Mouse (Mus musculus): ENCODE results near the gene Klf13. TPM values are rescaled to one million over a fixed set of nuclear protein-coding genes. Genes with fewer than 3 reads are reported as not detected.

The Klf13 gene
- polyA plus RNA-seq, 1 experiment: 59.6 TPM

DNA sequence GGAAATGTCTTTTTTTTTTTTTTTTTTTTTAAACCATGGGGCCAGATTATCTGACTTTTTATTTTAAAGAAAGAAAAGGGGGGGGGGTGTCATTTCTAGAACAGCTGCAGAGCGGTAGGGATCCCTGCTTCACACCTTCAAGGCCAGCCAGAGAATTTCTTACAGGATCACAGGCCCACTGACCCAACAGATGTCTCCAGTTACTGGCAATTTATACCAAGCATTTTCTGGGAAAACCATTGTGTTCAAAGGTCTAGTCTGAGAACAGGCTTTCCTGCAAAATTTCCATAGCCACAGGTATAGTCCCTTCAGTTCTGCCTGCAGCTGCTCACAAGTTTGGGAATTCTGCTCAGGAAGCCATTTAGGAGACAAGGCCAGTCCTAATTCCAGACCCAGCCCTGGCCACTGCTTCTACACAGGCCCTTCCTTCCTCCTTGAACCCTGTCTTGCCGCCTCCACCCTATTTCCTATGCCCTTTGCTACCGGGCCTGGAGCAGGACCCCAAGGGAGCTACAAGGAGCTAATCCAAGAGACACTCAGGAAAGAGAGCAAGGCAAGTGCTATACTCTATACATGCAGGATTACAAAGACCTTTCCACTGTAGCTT lies 36.0 kb downstream of the Klf13 start:
- H3K4me1 ChIP-seq (ENCODE audit: control insufficient read depth, insufficient read depth, low read length): peaks cover 28% of the 10 kb centered on the region
- TF ChIP-seq POLR2A (IDR thresholded peaks at IDR 0.05; ENCODE audit: extremely low read depth, insufficient read depth, low read length): no peak
- TF ChIP-seq CTCF (IDR thresholded peaks at IDR 0.05; ENCODE audit: extremely low read depth, insufficient read depth, low read length): no peak
- no peak overlapping the region for H3K4me3 ChIP-seq (ENCODE audit: insufficient read depth, low read length)
- H3K27ac ChIP-seq (ENCODE audit: insufficient read depth, low read length): peak overlapping the region; percentile 51; the same call in 1 of the 2 replicates

- H3K4me3 ChIP-seq (ENCODE audit: insufficient read depth, low read length): no peak overlapping the region
- no peak for TF ChIP-seq CTCF (IDR thresholded peaks at IDR 0.05; ENCODE audit: extremely low read depth, insufficient read depth, low read length)
- TF ChIP-seq POLR2A (IDR thresholded peaks at IDR 0.05; ENCODE audit: extremely low read depth, insufficient read depth, low read length): no peak
- peaks cover 33% of the 10 kb centered on the region for H3K4me1 ChIP-seq (ENCODE audit: control insufficient read depth, insufficient read depth, low read length)
- H3K27ac ChIP-seq (ENCODE audit: insufficient read depth, low read length): peak overlapping the region; percentile 8
Measured at GRCm38 (mm10) chr7:63901942-63902341, 36.8 kb downstream of the Klf13 start.

GRCm38 (mm10) chr7:63901346-63901745 lies 37.4 kb downstream of the Klf13 start:
- H3K4me1 ChIP-seq (ENCODE audit: control insufficient read depth, insufficient read depth, low read length): peaks cover 33% of the 10 kb centered on the region
- H3K4me3 ChIP-seq (ENCODE audit: insufficient read depth, low read length): no peak overlapping the region
- no peak for TF ChIP-seq POLR2A (IDR thresholded peaks at IDR 0.05; ENCODE audit: extremely low read depth, insufficient read depth, low read length)
- peak overlapping the region; percentile 8; the same call in 1 of the 2 replicates for H3K27ac ChIP-seq (ENCODE audit: insufficient read depth, low read length)

GRCm38 (mm10) chr7:63900411-63900810 lies 38.3 kb downstream of the Klf13 start:
- no peak overlapping the region for H3K27ac ChIP-seq (ENCODE audit: insufficient read depth, low read length)
- TF ChIP-seq CTCF (IDR thresholded peaks at IDR 0.05; ENCODE audit: extremely low read depth, insufficient read depth, low read length): no peak
- no peak overlapping the region for H3K4me3 ChIP-seq (ENCODE audit: insufficient read depth, low read length)
- H3K4me1 ChIP-seq (ENCODE audit: control insufficient read depth, insufficient read depth, low read length): peaks cover 35% of the 10 kb centered on the region

DNA sequence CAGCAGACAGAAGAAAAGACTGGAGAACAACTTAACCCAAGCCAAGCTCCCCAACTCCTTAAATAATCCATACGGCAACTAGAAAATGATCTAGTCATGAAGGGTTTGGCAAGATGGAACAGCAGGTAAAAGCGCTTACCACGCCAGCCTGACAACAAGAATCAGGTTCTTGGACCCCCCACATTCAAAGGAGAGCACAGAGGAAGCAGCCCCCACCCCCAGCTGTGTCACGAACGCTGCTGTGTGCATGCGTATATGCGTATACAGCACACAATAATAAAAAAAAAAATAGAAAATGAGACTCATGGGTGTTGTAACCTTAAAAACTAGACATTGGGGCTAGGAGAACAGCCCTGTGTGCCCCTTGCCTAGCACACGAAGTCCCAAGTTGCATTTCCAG lies 38.8 kb downstream of the Klf13 start:
- H3K4me1 ChIP-seq (ENCODE audit: control insufficient read depth, insufficient read depth, low read length): peaks cover 34% of the 10 kb centered on the region
- no peak overlapping the region for H3K4me3 ChIP-seq (ENCODE audit: insufficient read depth, low read length)
- TF ChIP-seq POLR2A (IDR thresholded peaks at IDR 0.05; ENCODE audit: extremely low read depth, insufficient read depth, low read length) (no peak), CTCF (IDR thresholded peaks at IDR 0.05; ENCODE audit: extremely low read depth, insufficient read depth, low read length) (no peak)
- H3K27ac ChIP-seq (ENCODE audit: insufficient read depth, low read length): no peak overlapping the region

GRCm38 (mm10) chr7:63898201-63898600 lies 40.5 kb downstream of the Klf13 start:
- TF ChIP-seq CTCF (IDR thresholded peaks at IDR 0.05; ENCODE audit: extremely low read depth, insufficient read depth, low read length) (no peak), POLR2A (IDR thresholded peaks at IDR 0.05; ENCODE audit: extremely low read depth, insufficient read depth, low read length) (no peak)
- peak overlapping the region; percentile 97 for H3K27ac ChIP-seq (ENCODE audit: insufficient read depth, low read length)
- H3K4me3 ChIP-seq (ENCODE audit: insufficient read depth, low read length): no peak overlapping the region
- H3K4me1 ChIP-seq (ENCODE audit: control insufficient read depth, insufficient read depth, low read length): peaks cover 32% of the 10 kb centered on the region

DNA sequence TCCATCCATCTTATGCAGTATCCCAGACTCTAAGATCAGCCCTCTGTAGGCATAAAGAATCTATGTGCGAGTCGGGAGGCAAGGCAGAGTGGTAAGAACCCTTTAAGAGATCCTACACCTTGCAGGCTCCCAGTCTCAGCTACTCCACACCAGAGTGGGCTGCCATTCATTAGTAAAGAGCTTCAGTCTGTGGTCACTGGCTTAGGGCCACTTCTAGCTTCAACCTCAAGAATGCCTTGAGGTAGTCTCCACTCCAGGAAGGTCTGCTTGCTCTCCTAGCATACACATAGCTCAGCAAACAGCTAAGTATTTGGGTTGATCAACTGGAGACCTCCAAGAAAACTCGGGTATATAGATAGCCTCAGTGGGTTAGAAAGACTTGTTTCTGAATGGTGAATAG lies 41.1 kb downstream of the Klf13 start:
- Histone ChIP-seq H3K4me1 (ENCODE audit: control insufficient read depth, insufficient read depth, low read length) (peaks cover 34% of the 10 kb centered on the region), H3K27ac (ENCODE audit: insufficient read depth, low read length) (peak overlapping the region; percentile 97), H3K4me3 (ENCODE audit: insufficient read depth, low read length) (peak overlapping the region; percentile 11; the same call in 1 of the 2 replicates)
- TF ChIP-seq CTCF (IDR thresholded peaks at IDR 0.05; ENCODE audit: extremely low read depth, insufficient read depth, low read length) (no peak), POLR2A (IDR thresholded peaks at IDR 0.05; ENCODE audit: extremely low read depth, insufficient read depth, low read length) (no peak)

DNA sequence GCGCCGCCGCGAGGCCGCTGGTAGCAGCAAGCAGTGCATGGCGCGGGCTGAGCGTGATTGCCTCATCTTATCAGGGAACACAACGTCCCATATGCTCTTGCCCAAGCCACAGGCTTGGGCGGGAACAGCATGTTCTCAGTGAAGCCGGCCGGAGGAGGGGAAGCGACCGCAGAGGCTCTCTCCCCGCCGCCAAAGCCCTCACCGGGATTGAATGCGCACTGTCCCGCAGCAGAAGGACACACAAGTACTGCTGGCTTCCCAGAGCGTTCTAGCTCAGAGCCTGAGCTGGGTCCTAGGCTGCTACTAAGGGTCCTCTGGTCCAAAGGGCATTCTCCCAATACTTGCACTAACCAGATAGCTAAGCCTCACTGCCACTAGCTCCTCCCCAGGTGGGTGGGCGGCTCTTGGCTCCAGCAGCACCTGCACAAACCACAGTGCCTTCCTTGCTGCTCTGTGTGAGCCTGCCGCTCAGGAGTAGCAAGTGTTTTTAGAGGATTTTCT lies 41.7 kb downstream of the Klf13 start:
- Histone ChIP-seq H3K27ac (ENCODE audit: insufficient read depth, low read length) (peak overlapping the region; percentile 97), H3K4me1 (ENCODE audit: control insufficient read depth, insufficient read depth, low read length) (peaks cover 33% of the 10 kb centered on the region), H3K4me3 (ENCODE audit: insufficient read depth, low read length) (peak overlapping the region; percentile 11)
- TF ChIP-seq CTCF (IDR thresholded peaks at IDR 0.05; ENCODE audit: extremely low read depth, insufficient read depth, low read length) (0 out of 2 replicates have a peak, but pooled peaks have one; percentile 29), POLR2A (IDR thresholded peaks at IDR 0.05; ENCODE audit: extremely low read depth, insufficient read depth, low read length) (peak; percentile 60; the same call in 1 of the 2 replicates)

- Histone ChIP-seq H3K27ac (ENCODE audit: insufficient read depth, low read length) (peak overlapping the region; percentile 97), H3K4me3 (ENCODE audit: insufficient read depth, low read length) (no peak overlapping the region; the same call in 1 of the 2 replicates), H3K4me1 (ENCODE audit: control insufficient read depth, insufficient read depth, low read length) (peaks cover 27% of the 10 kb centered on the region)
- TF ChIP-seq POLR2A (IDR thresholded peaks at IDR 0.05; ENCODE audit: extremely low read depth, insufficient read depth, low read length): no peak
- TF ChIP-seq CTCF (IDR thresholded peaks at IDR 0.05; ENCODE audit: extremely low read depth, insufficient read depth, low read length): no peak; the same call in 1 of the 2 replicates
Measured at GRCm38 (mm10) chr7:63896276-63896967, 42.3 kb downstream of the Klf13 start.

- Histone ChIP-seq H3K4me1 (ENCODE audit: control insufficient read depth, insufficient read depth, low read length) (peaks cover 21% of the 10 kb centered on the region), H3K4me3 (ENCODE audit: insufficient read depth, low read length) (no peak overlapping the region), H3K27ac (ENCODE audit: insufficient read depth, low read length) (peak overlapping the region; percentile 59)
- TF ChIP-seq POLR2A (IDR thresholded peaks at IDR 0.05; ENCODE audit: extremely low read depth, insufficient read depth, low read length): no peak
- no peak for TF ChIP-seq CTCF (IDR thresholded peaks at IDR 0.05; ENCODE audit: extremely low read depth, insufficient read depth, low read length)
Measured at GRCm38 (mm10) chr7:63895223-63895622, 43.5 kb downstream of the Klf13 start.
